Mouse (Mus musculus) right cerebral cortex, adult 2 months (tissue): ENCODE results near the gene Tmem8b.

ENCODE experiments used
- DNase-seq, 2 experiments: peaks; one replicate each; pipeline ENCODE4 v3.0.0; 2021 to 2022; ENCODE audit warnings: low spot score in 2 of 2

Tmem8b gene

DNA sequence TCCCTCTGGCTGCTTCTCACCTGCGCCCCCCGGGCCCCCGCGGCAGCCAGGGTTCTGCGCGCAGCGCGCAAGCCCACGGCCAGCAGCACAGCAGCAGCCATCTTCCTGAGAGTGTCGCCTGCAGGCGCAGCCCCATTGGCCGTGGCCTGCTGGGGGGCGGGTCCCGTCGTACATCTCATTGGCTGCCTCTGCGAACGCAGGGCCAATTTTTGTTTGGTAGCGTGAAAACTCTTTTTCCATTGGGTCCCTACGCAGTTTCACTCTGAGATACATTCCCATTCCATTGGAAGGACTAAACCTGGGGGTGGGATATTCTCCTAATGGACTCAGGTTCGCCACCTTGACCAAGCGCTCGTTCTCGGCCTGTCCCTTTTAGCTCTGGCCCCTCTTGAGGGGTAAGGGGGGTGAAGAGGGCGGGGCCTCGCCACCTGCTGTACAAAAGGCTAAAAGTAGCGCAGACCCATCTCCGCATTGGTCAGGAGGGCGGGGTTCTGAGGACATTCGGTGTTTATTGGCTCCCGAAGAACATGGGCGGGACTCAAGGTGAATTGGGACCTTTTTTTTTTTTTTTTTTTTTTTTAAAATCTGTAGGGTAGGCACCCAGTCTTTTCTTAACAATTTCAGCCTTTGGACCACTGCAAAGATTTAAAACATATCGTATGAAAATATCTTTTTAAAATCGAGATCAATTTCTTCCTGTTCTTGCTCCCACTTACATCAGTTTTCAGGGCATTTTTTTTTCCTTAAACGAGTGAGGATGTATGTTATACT, 12.2 kb upstream of the Tmem8b start, which contains the start of gene Hint2:
Gene Hint2 (minus strand): TSS at position 128 of the 771 bp plus-strand sequence.
- peak; percentile 94 to 96 for DNase-seq

GRCm38 (mm10) chr4:43657146-43657545, 11.6 kb upstream of the Tmem8b start:
- DNase-seq = no peak

DNA sequence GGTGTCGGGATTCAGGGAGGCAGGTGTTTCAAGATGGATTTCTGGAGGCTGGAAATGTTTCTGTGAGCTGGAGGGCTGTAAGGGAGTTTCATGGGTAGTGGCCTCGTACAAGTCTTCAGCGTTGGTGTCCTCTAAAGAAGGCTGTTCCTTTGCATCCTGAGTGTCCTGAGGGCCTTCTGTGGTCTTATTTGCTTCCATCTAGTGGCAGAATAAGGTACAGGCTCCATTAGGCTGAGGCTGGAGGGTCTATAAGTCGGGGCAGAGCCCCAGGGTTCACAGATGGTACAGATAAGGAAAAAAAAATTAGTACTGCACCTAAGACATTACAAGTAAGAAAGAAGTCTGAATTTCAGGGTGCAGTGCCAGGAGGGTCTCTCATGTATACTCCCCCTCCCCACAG, 2.4 kb upstream of the Tmem8b start:
- DNase-seq = no peak

DNA sequence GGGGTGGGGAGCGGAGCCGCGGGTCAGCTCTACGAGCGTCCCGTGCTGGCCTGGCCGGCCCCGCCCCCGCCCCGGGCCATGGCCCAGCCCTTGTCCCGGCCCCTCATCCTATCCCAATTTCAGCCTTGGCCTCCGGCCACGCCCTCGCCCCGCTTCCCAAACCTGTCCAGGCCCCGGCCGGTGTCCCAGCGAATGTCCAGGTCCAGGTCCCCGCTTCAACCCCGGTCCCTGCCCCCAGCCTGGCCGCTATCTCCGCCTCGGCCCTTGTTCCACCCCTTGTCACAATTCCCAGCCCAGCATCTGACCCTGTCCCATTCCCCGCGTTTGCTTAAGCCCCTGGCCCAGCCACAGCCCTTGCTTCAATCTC, 640 bp downstream of the Tmem8b start:
- peak in 1 of 2 experiments; percentile 26 for DNase-seq

- peak; percentile 92 to 94 for DNase-seq
These were observed 3.3 kb downstream of the Tmem8b start for GRCm38 (mm10) chr4:43672070-43672469.

DNA sequence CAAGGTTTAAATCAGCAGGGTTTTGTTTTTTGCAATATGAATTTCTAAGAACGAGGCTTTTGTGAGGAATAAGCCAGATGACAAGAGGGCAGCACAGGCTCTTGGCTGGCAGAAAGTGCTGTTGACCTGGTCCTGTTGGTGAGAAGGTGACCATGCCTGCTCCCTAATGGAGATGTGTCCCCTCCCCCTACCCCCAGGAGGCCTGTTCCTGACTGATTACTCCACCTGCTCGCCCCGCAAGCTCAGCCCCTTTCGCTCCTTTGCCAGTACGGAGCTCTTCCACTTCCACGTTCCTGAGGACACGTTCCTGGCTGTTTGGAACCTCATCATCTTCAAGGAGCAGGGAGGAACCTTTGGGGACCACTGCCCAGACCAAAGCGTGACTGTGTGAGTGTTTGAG, 4.9 kb downstream of the Tmem8b start:
- no peak for DNase-seq

- no peak for DNase-seq
These were observed 6.2 kb downstream of the Tmem8b start for GRCm38 (mm10) chr4:43674974-43675373.

GRCm38 (mm10) chr4:43675608-43676007, 6.8 kb downstream of the Tmem8b start:
- DNase-seq = no peak

DNA sequence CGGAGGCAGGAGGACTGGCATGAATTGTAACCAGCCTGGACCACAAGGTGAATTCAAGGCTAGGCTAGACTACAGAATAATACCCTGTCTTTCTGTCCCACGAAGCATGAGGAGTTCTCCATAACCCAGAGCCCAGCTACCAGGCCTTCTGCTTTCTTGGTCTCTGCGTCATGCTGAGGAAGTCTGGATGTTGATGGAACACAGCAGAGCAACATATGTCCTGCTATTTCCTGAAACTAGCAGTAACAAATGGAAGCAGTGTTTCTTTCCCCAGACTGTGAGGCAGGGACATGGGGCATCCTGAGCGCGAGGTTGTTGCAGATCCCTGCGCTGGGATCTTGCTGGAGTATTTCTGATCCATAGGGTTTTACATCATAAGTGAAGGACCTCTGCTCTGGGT, 9.8 kb downstream of the Tmem8b start:
- no peak for DNase-seq

- no peak for DNase-seq
These were observed 10.8 kb downstream of the Tmem8b start for GRCm38 (mm10) chr4:43679416-43680043.

GRCm38 (mm10) chr4:43690021-43690420, 21.2 kb downstream of the Tmem8b start:
- DNase-seq = no peak

DNA sequence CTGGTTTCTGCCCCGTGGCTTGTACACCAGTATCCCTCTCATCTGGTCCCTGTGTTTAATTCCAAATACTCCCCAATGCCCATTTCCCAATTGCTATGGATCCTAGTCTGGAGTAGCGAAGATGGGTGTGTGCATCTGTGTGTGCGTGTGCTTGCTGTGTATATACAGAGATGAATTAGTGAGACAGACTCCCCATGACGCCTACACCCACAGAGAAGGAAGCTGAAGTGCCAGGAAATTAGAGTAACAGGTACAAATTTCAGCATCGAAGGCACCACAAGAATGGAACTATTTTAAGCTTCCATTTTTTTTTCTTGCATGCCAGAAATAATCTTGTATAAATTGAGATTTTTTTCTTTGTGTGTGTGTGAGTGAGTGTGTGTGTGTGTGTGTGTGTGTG, 22.3 kb downstream of the Tmem8b start:
- DNase-seq = no peak

- DNase-seq = no peak
These were observed 25.1 kb downstream of the Tmem8b start for GRCm38 (mm10) chr4:43693806-43694241.

DNA sequence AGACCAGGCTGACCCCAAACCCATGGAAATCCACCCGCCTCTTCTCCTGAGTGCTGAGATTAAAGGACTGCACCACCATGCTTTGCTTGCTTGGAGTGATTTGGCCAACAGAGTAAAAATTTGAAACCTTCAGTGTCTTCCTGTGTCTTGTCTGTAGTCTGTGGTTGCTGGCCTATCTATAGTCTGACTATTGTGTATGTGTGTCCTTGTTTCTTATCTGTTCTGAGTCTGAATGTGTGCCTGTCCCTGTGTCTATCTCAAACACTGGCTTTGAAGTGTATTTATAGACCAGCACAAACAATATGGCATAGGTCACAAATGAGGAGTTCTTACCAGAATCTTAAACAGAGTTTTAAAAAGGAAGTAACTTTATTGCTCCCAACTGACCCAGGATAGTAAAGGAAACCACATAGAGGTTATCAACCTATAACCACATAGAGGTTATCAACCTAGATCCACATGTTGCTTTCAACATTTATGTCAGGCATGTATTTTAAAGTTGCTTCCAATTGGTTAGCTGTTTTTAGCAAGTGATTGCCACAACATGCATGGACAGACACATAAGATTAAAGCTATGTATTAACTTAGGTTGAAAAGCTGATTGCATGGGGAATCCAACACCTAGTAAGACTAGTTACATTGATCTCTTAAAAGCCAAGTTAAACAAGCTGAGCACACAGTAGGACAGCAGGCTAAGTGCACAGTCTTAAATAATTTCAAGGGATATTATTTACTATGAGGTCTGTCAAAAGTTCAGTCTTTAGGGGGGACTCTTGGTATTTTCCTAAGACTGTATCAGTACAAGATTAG, 25.9 kb downstream of the Tmem8b start:
- no peak for DNase-seq

DNA sequence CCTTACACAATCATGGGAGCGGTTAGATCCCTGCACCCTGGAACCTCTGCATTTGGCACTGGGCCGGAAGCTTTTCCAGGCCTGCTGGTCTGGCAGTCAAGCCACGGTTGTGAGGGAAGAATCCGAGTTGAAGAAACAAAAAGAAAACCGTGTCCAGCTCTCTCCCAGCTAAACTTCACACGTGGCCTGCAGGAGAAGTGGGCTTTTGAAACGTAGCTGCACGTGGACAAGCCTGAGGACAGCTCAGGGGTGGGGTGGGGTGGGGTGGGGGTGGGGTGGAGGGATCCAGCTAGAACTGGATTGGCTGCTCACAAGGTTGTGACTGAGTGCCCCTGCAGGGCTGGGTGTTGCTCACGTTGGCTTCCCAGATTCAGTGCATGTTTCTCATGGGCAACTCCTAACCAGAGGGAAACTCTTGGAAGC, 26.5 kb downstream of the Tmem8b start:
- no peak for DNase-seq

DNA sequence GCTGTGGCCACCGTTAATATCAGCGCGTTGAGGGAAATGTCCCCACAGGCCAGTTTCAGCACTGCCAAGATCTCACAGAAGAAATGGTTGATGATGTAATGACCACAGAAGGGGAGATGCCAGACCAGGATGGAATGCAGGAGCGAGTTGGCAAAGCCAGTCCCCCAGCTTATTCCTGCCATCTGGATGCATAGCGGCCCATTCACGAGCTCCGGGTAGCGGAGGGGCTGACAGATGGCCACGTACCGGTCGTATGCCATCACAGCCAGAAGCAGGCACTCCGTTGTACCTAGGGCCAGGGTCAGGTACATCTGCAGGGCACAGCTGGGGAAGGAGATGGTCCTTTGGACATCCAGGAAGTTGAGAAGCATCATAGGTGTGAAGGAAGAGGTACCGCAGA, 27.8 kb downstream of the Tmem8b start:
- DNase-seq = no peak

- no peak for DNase-seq
These were observed 31.9 kb downstream of the Tmem8b start, which contains the start of gene Olfr70 for GRCm38 (mm10) chr4:43700707-43701106. TSS of gene Olfr70 (minus strand) at chr4:43700807.

- no peak for DNase-seq
These were observed 34.7 kb downstream of the Tmem8b start for GRCm38 (mm10) chr4:43703439-43703838.

- no peak for DNase-seq
These were observed 35.1 kb downstream of the Tmem8b start for GRCm38 (mm10) chr4:43703851-43704250.

DNA sequence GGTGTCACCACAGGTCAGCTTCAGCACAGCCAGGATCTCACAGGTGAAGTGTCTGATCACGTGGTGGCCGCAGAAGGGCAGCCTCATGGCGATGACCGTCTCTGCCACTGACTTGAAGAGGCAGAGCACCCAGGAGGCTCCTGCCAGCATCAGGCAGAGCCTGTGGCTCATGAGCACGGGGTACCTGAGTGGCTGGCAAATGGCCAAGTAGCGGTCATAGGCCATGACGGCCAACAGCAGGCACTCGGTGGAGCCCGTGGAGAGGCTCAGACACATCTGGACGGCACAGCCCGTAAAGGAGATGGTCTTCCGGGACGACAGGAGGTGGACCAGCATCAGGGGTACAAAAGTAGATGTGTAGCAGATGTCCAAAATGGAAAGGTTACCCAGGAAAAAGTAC, 37.2 kb downstream of the Tmem8b start:
- DNase-seq = no peak

GRCm38 (mm10) chr4:43709869-43710268, 41.1 kb downstream of the Tmem8b start, which contains the start of gene Olfr71:
TSS of gene Olfr71 (minus strand) at chr4:43710255.
- DNase-seq = no peak

DNA sequence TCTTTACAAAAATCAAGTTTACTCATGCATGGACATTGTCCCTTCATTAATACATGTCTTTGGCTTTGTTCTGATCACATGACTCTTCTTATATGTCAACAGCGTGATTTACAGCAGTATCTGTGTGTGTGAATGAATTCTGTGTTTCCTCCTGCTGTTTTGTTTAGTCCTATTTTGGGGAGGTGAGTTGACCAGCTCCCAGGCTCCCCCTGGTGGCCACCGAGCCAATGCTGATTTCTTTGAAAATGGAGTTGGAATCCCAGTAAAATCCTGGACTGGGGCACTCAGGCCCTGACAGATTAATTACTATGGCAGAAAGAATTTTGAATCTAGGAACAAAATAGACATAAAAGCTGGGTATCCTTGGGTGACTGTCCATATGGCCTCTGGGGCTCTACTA, 43.0 kb downstream of the Tmem8b start:
- DNase-seq = peak; percentile 84 to 87
